Mouse (Mus musculus): Measurements from ENCODE around the gene Runx1. TPM values are rescaled to one million over a fixed set of nuclear protein-coding genes. Genes with fewer than 3 reads are reported as not detected.

Runx1 gene
- polyA plus RNA-seq, 1 experiment, result 322 TPM

GRCm38 (mm10) chr16:92656750-92657149 is 169.2 kb downstream of the Runx1 start:
- TF ChIP-seq GATA1 (IDR thresholded peaks at IDR 0.05; ENCODE audit: borderline replicate concordance, low read length) (no peak), FLI1 (IDR thresholded peaks at IDR 0.05; ENCODE audit: low read length) (no peak)
- Histone ChIP-seq H3K4me1 (peaks cover 97% of the 10 kb centered on the region), H3K4me3 (replicated peaks) (no peak overlapping the region), H3K27me3 (replicated peaks) (no peaks in the 10 kb centered on the region), H3K36me3 (replicated peaks; ENCODE audit: low read length) (peaks cover 98% of the 10 kb centered on the region), H3K9me3 (no peaks in the 10 kb centered on the region)

GRCm38 (mm10) chr16:92654294-92654950 is 171.5 kb downstream of the Runx1 start:
- peak overlapping the region; percentile 56 for H3K4me3 ChIP-seq (replicated peaks)
- H3K9me3 ChIP-seq, result no peaks in the 10 kb centered on the region
- H3K4me1 ChIP-seq, result peaks cover 100% of the 10 kb centered on the region
- H3K36me3 ChIP-seq (replicated peaks; ENCODE audit: low read length), result peaks cover 99% of the 10 kb centered on the region
- H3K27me3 ChIP-seq (replicated peaks), result no peaks in the 10 kb centered on the region
- TF ChIP-seq GATA1 (IDR thresholded peaks at IDR 0.05; ENCODE audit: borderline replicate concordance, low read length) (no peak), FLI1 (IDR thresholded peaks at IDR 0.05; ENCODE audit: low read length) (no peak)

GRCm38 (mm10) chr16:92653816-92654215 is 172.1 kb downstream of the Runx1 start:
- H3K27me3 ChIP-seq (replicated peaks), result no peaks in the 10 kb centered on the region
- H3K9me3 ChIP-seq, result no peaks in the 10 kb centered on the region
- no peak overlapping the region for H3K4me3 ChIP-seq (replicated peaks)
- H3K36me3 ChIP-seq (replicated peaks; ENCODE audit: low read length), result peaks cover 99% of the 10 kb centered on the region
- H3K4me1 ChIP-seq, result peaks cover 100% of the 10 kb centered on the region
- TF ChIP-seq GATA1 (IDR thresholded peaks at IDR 0.05; ENCODE audit: borderline replicate concordance, low read length), result no peak
- TF ChIP-seq FLI1 (IDR thresholded peaks at IDR 0.05; ENCODE audit: low read length), result no peak

- H3K27me3 ChIP-seq (replicated peaks), result no peaks in the 10 kb centered on the region
- peak overlapping the region; percentile 48 for H3K4me3 ChIP-seq (replicated peaks)
- no peak for TF ChIP-seq FLI1 (IDR thresholded peaks at IDR 0.05; ENCODE audit: low read length)
- H3K9me3 ChIP-seq, result no peaks in the 10 kb centered on the region
- H3K4me1 ChIP-seq, result peaks cover 98% of the 10 kb centered on the region
- peaks cover 99% of the 10 kb centered on the region for H3K36me3 ChIP-seq (replicated peaks; ENCODE audit: low read length)
Measured at GRCm38 (mm10) chr16:92651256-92651655, 174.7 kb downstream of the Runx1 start.

GRCm38 (mm10) chr16:92646153-92646552 is 179.8 kb downstream of the Runx1 start:
- peaks cover 93% of the 10 kb centered on the region for H3K4me1 ChIP-seq
- H3K36me3 ChIP-seq (replicated peaks; ENCODE audit: low read length), result peaks cover 100% of the 10 kb centered on the region
- H3K9me3 ChIP-seq, result no peaks in the 10 kb centered on the region
- no peak overlapping the region for H3K4me3 ChIP-seq (replicated peaks)
- H3K27me3 ChIP-seq (replicated peaks), result no peaks in the 10 kb centered on the region
- no peak for TF ChIP-seq FLI1 (IDR thresholded peaks at IDR 0.05; ENCODE audit: low read length)
- TF ChIP-seq GATA1 (IDR thresholded peaks at IDR 0.05; ENCODE audit: borderline replicate concordance, low read length), result no peak

- TF ChIP-seq GATA1 (IDR thresholded peaks at IDR 0.05; ENCODE audit: borderline replicate concordance, low read length), result no peak
- no peak for TF ChIP-seq FLI1 (IDR thresholded peaks at IDR 0.05; ENCODE audit: low read length)
Measured at GRCm38 (mm10) chr16:92645423-92646115, 180.4 kb downstream of the Runx1 start.

GRCm38 (mm10) chr16:92644718-92645422 is 181.1 kb downstream of the Runx1 start:
- Histone ChIP-seq H3K9me3 (no peaks in the 10 kb centered on the region), H3K36me3 (replicated peaks; ENCODE audit: low read length) (peaks cover 100% of the 10 kb centered on the region), H3K27me3 (replicated peaks) (no peaks in the 10 kb centered on the region), H3K4me1 (peaks cover 93% of the 10 kb centered on the region), H3K4me3 (replicated peaks) (peak overlapping the region; percentile 42)
- TF ChIP-seq GATA1 (IDR thresholded peaks at IDR 0.05; ENCODE audit: borderline replicate concordance, low read length), result no peak
- TF ChIP-seq FLI1 (IDR thresholded peaks at IDR 0.05; ENCODE audit: low read length), result no peak

More at GRCm38 (mm10) chr16:92645423-92646115, 180.4 kb downstream of the Runx1 start:
- Histone ChIP-seq H3K4me3 (replicated peaks) (no peak overlapping the region), H3K4me1 (peaks cover 93% of the 10 kb centered on the region), H3K9me3 (no peaks in the 10 kb centered on the region), H3K36me3 (replicated peaks; ENCODE audit: low read length) (peaks cover 100% of the 10 kb centered on the region), H3K27me3 (replicated peaks) (no peaks in the 10 kb centered on the region)

GRCm38 (mm10) chr16:92644315-92644714 is 181.6 kb downstream of the Runx1 start:
- no peaks in the 10 kb centered on the region for H3K9me3 ChIP-seq
- H3K36me3 ChIP-seq (replicated peaks; ENCODE audit: low read length), result peaks cover 100% of the 10 kb centered on the region
- no peaks in the 10 kb centered on the region for H3K27me3 ChIP-seq (replicated peaks)
- H3K4me3 ChIP-seq (replicated peaks), result no peak overlapping the region
- peaks cover 93% of the 10 kb centered on the region for H3K4me1 ChIP-seq
- TF ChIP-seq FLI1 (IDR thresholded peaks at IDR 0.05; ENCODE audit: low read length), result no peak
- no peak for TF ChIP-seq GATA1 (IDR thresholded peaks at IDR 0.05; ENCODE audit: borderline replicate concordance, low read length)

- Histone ChIP-seq H3K36me3 (replicated peaks; ENCODE audit: low read length) (peaks cover 100% of the 10 kb centered on the region), H3K4me1 (peaks cover 95% of the 10 kb centered on the region), H3K9me3 (no peaks in the 10 kb centered on the region), H3K27me3 (replicated peaks) (no peaks in the 10 kb centered on the region), H3K4me3 (replicated peaks) (no peak overlapping the region)
- TF ChIP-seq FLI1 (IDR thresholded peaks at IDR 0.05; ENCODE audit: low read length) (no peak), GATA1 (IDR thresholded peaks at IDR 0.05; ENCODE audit: borderline replicate concordance, low read length) (no peak)
Measured at GRCm38 (mm10) chr16:92642283-92642682, 183.7 kb downstream of the Runx1 start.

GRCm38 (mm10) chr16:92641053-92641452 is 184.9 kb downstream of the Runx1 start:
- no peaks in the 10 kb centered on the region for H3K27me3 ChIP-seq (replicated peaks)
- no peaks in the 10 kb centered on the region for H3K9me3 ChIP-seq
- TF ChIP-seq FLI1 (IDR thresholded peaks at IDR 0.05; ENCODE audit: low read length), result no peak
- TF ChIP-seq GATA1 (IDR thresholded peaks at IDR 0.05; ENCODE audit: borderline replicate concordance, low read length), result no peak
- H3K36me3 ChIP-seq (replicated peaks; ENCODE audit: low read length), result peaks cover 100% of the 10 kb centered on the region
- peaks cover 95% of the 10 kb centered on the region for H3K4me1 ChIP-seq
- no peak overlapping the region for H3K4me3 ChIP-seq (replicated peaks)

All from megakaryocyte, embryonic 14.5 days (primary cell).